Mouse (Mus musculus) forebrain, embryonic 12.5 days (tissue): ENCODE measurements around the gene 5730596B20Rik. TPM values are rescaled to one million over a fixed set of nuclear protein-coding genes. Genes with fewer than 3 reads are reported as not detected.

Experiments
- ATAC-seq: fragments of 200-750 bp; cut with Nextera tagmentation; 2 replicates; pipeline ENCODE4 v1.8.0; 2017; ENCODE audit warnings: moderate TSS enrichment; ENCODE audit not compliant: low FRiP score
- H3K27ac ChIP-seq: fragments of 300-500 bp; sonication (generic); 2 replicates; pipeline ENCODE4 v1.5.1; 2016; ENCODE audit warnings: mild to moderate bottlenecking
- H3K27me3 ChIP-seq: fragments of 300-500 bp; sonication (generic); 2 replicates; pipeline ENCODE4 v1.6.1; 2016; ENCODE audit warnings: mild to moderate bottlenecking
- H3K36me3 ChIP-seq: fragments of 300-500 bp; sonication (generic); replicated peaks from 2 replicates; pipeline ENCODE4 v1.6.1; 2016; ENCODE audit warnings: mild to moderate bottlenecking
- H3K4me1 ChIP-seq: fragments of 300-500 bp; sonication (generic); 2 replicates; pipeline ENCODE4 v1.6.1; 2016
- H3K4me2 ChIP-seq: fragments of 300-500 bp; sonication (generic); 2 replicates; pipeline ENCODE4 v1.6.1; 2016; ENCODE audit warnings: mild to moderate bottlenecking, moderate library complexity
- H3K4me3 ChIP-seq: fragments of 300-500 bp; sonication (generic); replicated peaks from 2 replicates; pipeline ENCODE4 v1.5.1; 2016; ENCODE audit warnings: mild to moderate bottlenecking
- H3K9ac ChIP-seq: fragments of 300-500 bp; sonication (generic); 2 replicates; pipeline ENCODE4 v1.6.1; 2016; ENCODE audit warnings: mild to moderate bottlenecking
- H3K9me3 ChIP-seq: fragments of 300-500 bp; sonication (generic); 2 replicates; pipeline ENCODE4 v1.6.1; 2016
- whole genome bisulfite sequencing: fragments of 180-500 bp; shearing (Covaris S2); methylation state at CpG from one replicate; pipeline ENCODE4 v1.1.7; 2016; 5-methylcytosine and 5-hydroxymethylcytosine counted together
- polyA plus RNA-seq: library from polyadenylated mRNA; unstranded; fragments of >200 nt; fragmentation: Nextera tagmentation; extraction: Ambion mirVana; gene quantifications from 2 replicates; pipeline ENCODE4 v1.2.1, GENCODE M21; 2016

The 5730596B20Rik gene
- polyA plus RNA-seq, 1 experiment from 2014 or later, result not detected

DNA sequence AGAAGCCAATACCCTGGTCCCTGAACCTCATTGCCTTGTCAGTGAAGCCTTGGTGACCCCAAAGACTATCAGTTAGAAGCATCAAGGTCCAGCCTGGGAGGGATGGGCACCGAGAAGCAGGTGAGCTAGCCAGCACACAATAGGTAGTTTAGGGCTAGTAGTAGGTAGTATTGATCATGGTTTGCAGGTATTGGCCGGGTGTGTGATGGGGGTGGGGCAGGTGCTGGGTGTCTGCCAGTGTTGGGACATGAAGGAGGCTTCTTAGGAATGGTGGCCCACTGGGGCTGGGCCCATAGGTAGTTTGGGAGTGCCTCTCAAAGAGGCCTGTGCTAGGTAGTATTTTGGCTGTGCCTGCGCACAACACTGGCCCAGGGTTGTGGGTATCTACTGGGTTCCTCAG is 37.8 kb downstream of the 5730596B20Rik start:
- ATAC-seq, result no peak
- no peaks in the 10 kb centered on the region for H3K9me3 ChIP-seq
- WGBS, result 12% methylated on average over 3 of the region's 3 CpGs
- H3K4me3 ChIP-seq, result no peak overlapping the region
- no peaks in the 10 kb centered on the region for H3K36me3 ChIP-seq
- no peak overlapping the region for H3K9ac ChIP-seq
- H3K4me1 ChIP-seq, result peaks cover 13% of the 10 kb centered on the region
- no peak overlapping the region for H3K4me2 ChIP-seq
- H3K27me3 ChIP-seq, result peaks cover 99% of the 10 kb centered on the region
- no peak overlapping the region for H3K27ac ChIP-seq

GRCm38 (mm10) chr6:52215771-52216535 is 38.7 kb downstream of the 5730596B20Rik start:
- under 1% methylated on average over 30 of the region's 30 CpGs for WGBS

GRCm38 (mm10) chr6:52216691-52217458 is 39.6 kb downstream of the 5730596B20Rik start:
- 2% methylated on average over 60 of the region's 60 CpGs for WGBS
- peaks cover 16% of the 10 kb centered on the region for H3K4me1 ChIP-seq
- ATAC-seq, result no peak
- no peak overlapping the region for H3K9ac ChIP-seq
- peaks cover 100% of the 10 kb centered on the region for H3K27me3 ChIP-seq
- H3K4me3 ChIP-seq, result peak overlapping the region; percentile 33
- peak overlapping the region; percentile 45 for H3K4me2 ChIP-seq
- no peak overlapping the region for H3K27ac ChIP-seq
- H3K9me3 ChIP-seq, result no peaks in the 10 kb centered on the region
- H3K36me3 ChIP-seq, result no peaks in the 10 kb centered on the region

More at GRCm38 (mm10) chr6:52215771-52216535, 38.7 kb downstream of the 5730596B20Rik start:
- H3K4me2 ChIP-seq, result no peak overlapping the region
- H3K27me3 ChIP-seq, result peaks cover 100% of the 10 kb centered on the region
- H3K36me3 ChIP-seq, result no peaks in the 10 kb centered on the region
- H3K27ac ChIP-seq, result no peak overlapping the region
- H3K9me3 ChIP-seq, result no peaks in the 10 kb centered on the region
- no peak overlapping the region for H3K9ac ChIP-seq
- peaks cover 13% of the 10 kb centered on the region for H3K4me1 ChIP-seq
- no peak for ATAC-seq
- H3K4me3 ChIP-seq, result no peak overlapping the region

- Histone ChIP-seq H3K9me3 (no peaks in the 10 kb centered on the region), H3K4me3 (peak overlapping the region; percentile 33), H3K27ac (no peak overlapping the region), H3K4me2 (peak overlapping the region; percentile 45), H3K36me3 (no peaks in the 10 kb centered on the region), H3K4me1 (peaks cover 16% of the 10 kb centered on the region), H3K9ac (no peak overlapping the region), H3K27me3 (peaks cover 100% of the 10 kb centered on the region)
- WGBS, result under 1% methylated on average over 25 of the region's 25 CpGs
- no peak for ATAC-seq
Observed at GRCm38 (mm10) chr6:52217459-52217768, 40.1 kb downstream of the 5730596B20Rik start.

GRCm38 (mm10) chr6:52217895-52218642 is 40.8 kb downstream of the 5730596B20Rik start:
- peaks cover 16% of the 10 kb centered on the region for H3K4me1 ChIP-seq
- no peak for ATAC-seq
- H3K4me2 ChIP-seq, result no peak overlapping the region; the same call in 1 of the 2 replicates
- H3K9me3 ChIP-seq, result no peaks in the 10 kb centered on the region
- 4% methylated on average over 23 of the region's 23 CpGs for WGBS
- H3K27ac ChIP-seq, result no peak overlapping the region
- no peak overlapping the region for H3K4me3 ChIP-seq
- no peak overlapping the region for H3K9ac ChIP-seq
- H3K36me3 ChIP-seq, result no peaks in the 10 kb centered on the region
- H3K27me3 ChIP-seq, result peaks cover 100% of the 10 kb centered on the region

GRCm38 (mm10) chr6:52218643-52219215 is 41.4 kb downstream of the 5730596B20Rik start:
- no peak overlapping the region for H3K27ac ChIP-seq
- H3K9ac ChIP-seq, result no peak overlapping the region
- peaks cover 99% of the 10 kb centered on the region for H3K27me3 ChIP-seq
- ATAC-seq, result no peak
- no peak overlapping the region for H3K4me2 ChIP-seq
- peaks cover 16% of the 10 kb centered on the region for H3K4me1 ChIP-seq
- H3K4me3 ChIP-seq, result no peak overlapping the region
- 8% methylated on average over 14 of the region's 14 CpGs for WGBS
- H3K9me3 ChIP-seq, result no peaks in the 10 kb centered on the region
- H3K36me3 ChIP-seq, result no peaks in the 10 kb centered on the region

DNA sequence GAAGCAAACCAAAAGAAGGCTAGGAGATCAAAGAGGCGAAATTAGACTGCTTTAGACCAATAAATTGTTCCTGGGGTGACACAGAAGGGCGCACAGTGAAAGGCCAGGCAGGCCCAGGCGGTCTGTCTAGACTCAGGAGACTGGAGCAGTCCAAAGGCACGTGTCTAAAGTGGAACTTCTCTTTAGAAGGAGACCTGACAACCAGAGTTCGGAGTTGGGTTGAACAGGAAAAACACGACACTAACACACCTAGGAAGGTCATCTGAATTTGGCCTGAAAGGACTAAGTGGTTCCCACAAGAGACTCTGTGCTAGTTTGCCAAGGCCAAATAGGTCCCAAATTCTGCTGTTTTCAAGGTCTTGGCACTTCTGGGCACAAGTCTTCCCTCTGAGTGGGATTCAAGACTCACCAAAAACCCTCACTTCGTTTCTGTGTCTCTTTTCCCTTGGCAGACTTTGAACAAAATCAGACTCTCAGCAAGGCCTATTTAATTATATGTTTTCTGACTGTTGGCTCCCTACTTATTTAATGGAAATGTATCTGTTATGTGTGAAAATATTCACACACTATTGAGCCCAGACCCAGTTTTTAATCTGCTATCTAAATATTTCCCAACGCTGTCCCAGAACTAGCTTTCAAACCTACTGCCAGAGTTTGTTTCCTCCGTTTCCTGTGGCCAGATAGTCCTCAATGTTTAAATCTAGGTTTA is 42.1 kb downstream of the 5730596B20Rik start:
- peaks cover 99% of the 10 kb centered on the region for H3K27me3 ChIP-seq
- H3K9ac ChIP-seq, result no peak overlapping the region
- no peaks in the 10 kb centered on the region for H3K9me3 ChIP-seq
- H3K4me2 ChIP-seq, result no peak overlapping the region
- no peak overlapping the region for H3K4me3 ChIP-seq
- peaks cover 16% of the 10 kb centered on the region for H3K4me1 ChIP-seq
- H3K27ac ChIP-seq, result no peak overlapping the region
- no peaks in the 10 kb centered on the region for H3K36me3 ChIP-seq
- WGBS, result 18% methylated on average over 9 of the region's 9 CpGs
- ATAC-seq, result no peak

DNA sequence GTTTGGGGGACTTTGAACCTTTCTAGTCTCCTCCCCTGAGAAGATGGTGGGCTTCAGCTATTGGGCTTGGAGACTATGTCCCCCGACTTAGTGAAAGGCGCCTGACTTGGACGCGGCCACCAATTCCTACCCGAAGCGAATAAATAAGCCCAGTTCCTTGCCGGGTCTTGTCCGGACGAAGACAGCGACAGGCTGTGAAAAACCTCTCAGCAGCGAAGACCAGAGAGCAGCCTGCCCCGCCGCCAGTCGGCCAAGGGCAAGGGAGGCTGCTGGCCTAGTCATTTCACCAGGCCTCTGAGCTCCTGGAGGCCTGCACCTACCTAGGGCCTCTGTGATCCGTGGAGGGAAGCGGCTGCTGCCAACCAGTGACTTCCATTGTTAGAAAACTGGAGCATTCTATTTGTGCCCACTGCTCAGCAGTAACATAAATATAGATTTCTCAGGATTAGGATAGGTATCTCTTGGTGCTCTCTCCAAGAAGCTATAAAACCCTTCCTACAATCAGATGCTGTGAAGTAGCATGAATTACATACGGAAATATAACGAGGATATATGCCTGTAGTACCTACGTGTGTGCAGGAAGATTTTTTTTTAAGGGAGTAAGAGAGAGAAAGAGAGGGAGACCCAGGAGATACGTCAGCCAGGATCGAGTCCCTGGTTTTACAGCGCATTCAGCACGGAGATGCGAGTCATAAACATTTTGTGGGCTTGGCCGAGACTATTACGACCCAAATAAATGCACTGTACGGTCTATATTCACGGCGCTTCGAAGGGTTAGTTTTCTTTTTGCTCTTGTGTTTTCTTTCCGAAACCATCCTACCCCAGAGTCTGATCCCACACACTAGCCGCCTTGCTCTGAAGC is 42.9 kb downstream of the 5730596B20Rik start:
- peaks cover 99% of the 10 kb centered on the region for H3K27me3 ChIP-seq
- WGBS, result 9% methylated on average over 32 of the region's 32 CpGs
- no peak overlapping the region for H3K27ac ChIP-seq
- H3K36me3 ChIP-seq, result no peaks in the 10 kb centered on the region
- H3K4me1 ChIP-seq, result peaks cover 16% of the 10 kb centered on the region
- no peak overlapping the region for H3K9ac ChIP-seq
- no peak overlapping the region for H3K4me2 ChIP-seq
- no peak for ATAC-seq
- H3K9me3 ChIP-seq, result no peaks in the 10 kb centered on the region
- H3K4me3 ChIP-seq, result no peak overlapping the region

- no peak overlapping the region for H3K27ac ChIP-seq
- H3K27me3 ChIP-seq, result peaks cover 99% of the 10 kb centered on the region
- H3K4me1 ChIP-seq, result peaks cover 16% of the 10 kb centered on the region
- H3K9me3 ChIP-seq, result no peaks in the 10 kb centered on the region
- no peaks in the 10 kb centered on the region for H3K36me3 ChIP-seq
- H3K4me2 ChIP-seq, result peak overlapping the region; percentile 61
- H3K4me3 ChIP-seq, result peak overlapping the region; percentile 39
- WGBS, result 6% methylated on average over 12 of the region's 12 CpGs
- ATAC-seq, result no peak
- no peak overlapping the region for H3K9ac ChIP-seq
Observed at GRCm38 (mm10) chr6:52220865-52221310, 43.6 kb downstream of the 5730596B20Rik start.

DNA sequence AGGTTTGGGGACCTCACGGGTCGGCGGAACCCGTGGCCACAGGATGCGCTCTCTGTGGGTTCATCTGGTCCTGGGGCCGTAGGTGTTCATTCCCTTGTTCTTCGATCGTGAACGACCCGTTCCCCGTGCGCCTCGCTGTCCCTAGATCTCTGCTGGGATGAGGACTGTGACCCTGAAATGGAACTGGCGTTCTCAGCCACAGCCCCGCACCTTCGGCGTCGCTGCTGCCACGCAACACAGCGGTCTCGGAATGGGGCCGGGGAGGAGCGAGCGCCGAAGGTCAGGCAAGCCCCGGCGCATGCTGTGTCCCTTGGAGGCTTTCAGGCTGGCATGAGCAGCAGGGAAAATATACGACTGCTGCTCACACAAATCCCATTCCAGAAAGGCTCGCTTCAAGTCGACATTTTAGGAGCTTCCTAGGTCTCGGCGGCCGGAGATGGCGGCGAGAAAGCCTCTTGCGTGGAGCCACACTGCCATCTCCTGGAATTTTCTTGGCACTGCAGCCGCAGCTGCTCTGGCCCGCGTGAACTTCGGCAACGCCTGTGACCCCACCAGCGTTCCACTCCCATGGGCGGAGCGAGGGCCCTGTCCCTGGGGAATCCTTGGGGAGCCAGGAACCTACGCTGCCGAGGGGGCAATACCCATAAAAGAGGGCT is 44.2 kb downstream of the 5730596B20Rik start, which contains the start of gene Hoxa7:
Gene Hoxa7 (minus strand): TSS at position 518 of the 656 bp plus-strand sequence.
- ATAC-seq, result peak; percentile 61
- under 1% methylated on average over 46 of the region's 46 CpGs for WGBS

More for the DNA sequence above, 44.2 kb downstream of the 5730596B20Rik start, which contains the start of gene Hoxa7:
- Histone ChIP-seq H3K36me3 (no peaks in the 10 kb centered on the region), H3K9me3 (no peaks in the 10 kb centered on the region), H3K27ac (no peak within 1 kb of the TSS), H3K9ac (no peak within 1 kb of the TSS), H3K4me2 (peak within 1 kb of the TSS; percentile 61), H3K27me3 (peaks cover 99% of the 10 kb centered on the region), H3K4me1 (peaks cover 16% of the 10 kb centered on the region), H3K4me3 (peak within 1 kb of the TSS; percentile 39)
